In genomic region chr2:127472279-127472678, GRCm38 (mm10) we compare ENCODE assay signal across 34 mouse cellular contexts. TPM values are rescaled to one million over a fixed set of nuclear protein-coding genes. Genes with fewer than 3 reads are reported as not detected.
"Had no signal": no experiment of that assay in that cellular context is flagged by ENCODE, and none has a peak within 500 bp of the region (broad histone marks: within the 10 kb centered on the region; RNA-seq: fewer than 3 reads in every experiment).

No protein-coding gene starts in this region.

- H3K4me1 ChIP-seq: limb, embryonic 10.5 days; limb, embryonic 12.5 days; limb, embryonic 13.5 days; limb, embryonic 15.5 days; liver, embryonic 12.5 days; liver, embryonic 13.5 days; liver, embryonic 15.5 days; lung, embryonic 15.5 days; midbrain, embryonic 10.5 days; midbrain, embryonic 12.5 days; midbrain, embryonic 13.5 days; midbrain, embryonic 15.5 days had no signal

- H3K9me3 ChIP-seq: limb, embryonic 10.5 days; limb, embryonic 12.5 days; limb, embryonic 13.5 days; limb, embryonic 15.5 days; liver, embryonic 12.5 days; liver, embryonic 13.5 days; liver, embryonic 15.5 days; lung, embryonic 15.5 days; megakaryocyte, embryonic 14.5 days; midbrain, embryonic 10.5 days; midbrain, embryonic 12.5 days; midbrain, embryonic 13.5 days; midbrain, embryonic 15.5 days had no signal

- H3K27ac ChIP-seq: left cerebral cortex, adult 2 months; limb, embryonic 10.5 days; limb, embryonic 12.5 days; limb, embryonic 13.5 days; limb, embryonic 15.5 days; liver, embryonic 12.5 days; liver, embryonic 13.5 days; liver, embryonic 14.5 days; liver, embryonic 15.5 days; lung, embryonic 15.5 days; macrophage; midbrain, embryonic 10.5 days; midbrain, embryonic 12.5 days; midbrain, embryonic 13.5 days; midbrain, embryonic 15.5 days had no signal

- H3K27me3 ChIP-seq: limb, embryonic 12.5 days; limb, embryonic 13.5 days; limb, embryonic 15.5 days; liver, embryonic 13.5 days; liver, embryonic 15.5 days; lung, embryonic 15.5 days; midbrain, embryonic 12.5 days; midbrain, embryonic 13.5 days; midbrain, embryonic 15.5 days had no signal

- H3K36me3 ChIP-seq: limb, embryonic 10.5 days; limb, embryonic 12.5 days; limb, embryonic 13.5 days; limb, embryonic 15.5 days; liver, embryonic 12.5 days; liver, embryonic 13.5 days; liver, embryonic 15.5 days; lung, embryonic 15.5 days; midbrain, embryonic 10.5 days; midbrain, embryonic 12.5 days; midbrain, embryonic 13.5 days; midbrain, embryonic 15.5 days had no signal

- H3K9ac ChIP-seq: limb, embryonic 12.5 days; limb, embryonic 13.5 days; limb, embryonic 15.5 days; liver, embryonic 12.5 days; liver, embryonic 13.5 days; liver, embryonic 14.5 days; liver, embryonic 15.5 days; liver, postnatal 0 days; lung, embryonic 14.5 days; lung, embryonic 15.5 days; midbrain, embryonic 12.5 days; midbrain, embryonic 13.5 days; midbrain, embryonic 15.5 days had no signal

- H3K4me3 ChIP-seq: left cerebral cortex, adult 2 months; limb, embryonic 10.5 days; limb, embryonic 12.5 days; limb, embryonic 13.5 days; limb, embryonic 15.5 days; liver, embryonic 12.5 days; liver, embryonic 13.5 days; liver, embryonic 15.5 days; lung, embryonic 15.5 days; megakaryocyte, embryonic 14.5 days; midbrain, embryonic 10.5 days; midbrain, embryonic 12.5 days; midbrain, embryonic 13.5 days; midbrain, embryonic 15.5 days; myocyte had no signal

- DNase-seq: left cerebral cortex, postnatal 4 days; liver; liver, embryonic 13.5 days; liver, postnatal 0 days; lung, adult 18-20 months; lung, adult 2 months; lung, embryonic 14.5 days; lung, postnatal 10 days; lung, postnatal 14 days; lung, postnatal 36 days; lung, postnatal 4 days; midbrain, embryonic 14.5 days had no signal

- H3K4me2 ChIP-seq: limb, embryonic 12.5 days; limb, embryonic 13.5 days; limb, embryonic 15.5 days; liver, embryonic 11.5 days; liver, embryonic 12.5 days; liver, embryonic 13.5 days; liver, embryonic 15.5 days; lung, embryonic 14.5 days; lung, embryonic 15.5 days; midbrain, embryonic 11.5 days; midbrain, embryonic 12.5 days; midbrain, embryonic 13.5 days; midbrain, embryonic 15.5 days had no signal

RNA-seq across cellular contexts. Expression of gene Gpat2, which starts 47.3 kb away (rescaled TPM):
- total RNA-seq: megakaryocyte, adult 5-6 weeks; megakaryocyte-erythroid progenitor cell, adult 5-6 weeks; monocyte, adult 5-6 weeks had no signal
- polyA plus RNA-seq: limb, embryonic 11.5 days; macrophage; midbrain, embryonic 12.5 days; myocyte had no signal

RNA-seq across cellular contexts. Expression of gene Kcnip3, which starts 49.6 kb away (rescaled TPM):
- total RNA-seq: megakaryocyte-erythroid progenitor cell, adult 5-6 weeks had no signal
- polyA plus RNA-seq: macrophage had no signal
